Mouse (Mus musculus) ovary, adult 18-20 months (tissue): ENCODE data around the gene Susd6.
"Not testable (repeated sequence)": the region's sequence is repeated elsewhere in the genome, so short reads cannot be mapped to it uniquely, and the experiment has no call there.

ENCODE experiments used
- DNase-seq: peaks from one replicate; pipeline ENCODE4 v3.0.0; 2022; ENCODE audit warnings: low spot score, mixed read lengths

Gene Susd6

GRCm38 (mm10) chr12:80785597-80785996 is 4.7 kb upstream of the Susd6 start:
- DNase-seq = no peak

- DNase-seq = no peak
Measured at GRCm38 (mm10) chr12:80786591-80786990, 3.7 kb upstream of the Susd6 start.

GRCm38 (mm10) chr12:80787604-80788003 is 2.7 kb upstream of the Susd6 start:
- no peak for DNase-seq

GRCm38 (mm10) chr12:80788188-80788587 is 2.1 kb upstream of the Susd6 start:
- no peak for DNase-seq

GRCm38 (mm10) chr12:80789276-80789675 is 1.0 kb upstream of the Susd6 start:
- DNase-seq = not testable (repeated sequence)

GRCm38 (mm10) chr12:80790700-80791570 is 625 bp downstream of the Susd6 start:
- no peak for DNase-seq

- no peak for DNase-seq
Measured at GRCm38 (mm10) chr12:80791571-80792444, 1.5 kb downstream of the Susd6 start.

- DNase-seq = no peak
Measured at GRCm38 (mm10) chr12:80792867-80793266, 2.6 kb downstream of the Susd6 start.

- DNase-seq = no peak
Measured at GRCm38 (mm10) chr12:80793535-80793934, 3.2 kb downstream of the Susd6 start.

- no peak for DNase-seq
Measured at GRCm38 (mm10) chr12:80794522-80794921, 4.2 kb downstream of the Susd6 start.

- DNase-seq = no peak
Measured at GRCm38 (mm10) chr12:80794935-80795785, 4.8 kb downstream of the Susd6 start.

- DNase-seq = no peak
Measured at GRCm38 (mm10) chr12:80798271-80798670, 8.0 kb downstream of the Susd6 start.

- no peak for DNase-seq
Measured at GRCm38 (mm10) chr12:80800156-80800555, 9.8 kb downstream of the Susd6 start.

GRCm38 (mm10) chr12:80801443-80801842 is 11.1 kb downstream of the Susd6 start:
- DNase-seq = no peak

GRCm38 (mm10) chr12:80803924-80804323 is 13.6 kb downstream of the Susd6 start:
- peak; percentile 62 for DNase-seq

- no peak for DNase-seq
Measured at GRCm38 (mm10) chr12:80804861-80805428, 14.6 kb downstream of the Susd6 start.

- DNase-seq = no peak
Measured at GRCm38 (mm10) chr12:80807451-80808085, 17.3 kb downstream of the Susd6 start.

GRCm38 (mm10) chr12:80810005-80810404 is 19.7 kb downstream of the Susd6 start:
- no peak for DNase-seq

- DNase-seq = no peak
Measured at GRCm38 (mm10) chr12:80811646-80812509, 21.6 kb downstream of the Susd6 start.

- no peak for DNase-seq
Measured at GRCm38 (mm10) chr12:80812510-80812820, 22.2 kb downstream of the Susd6 start.
